Mouse (Mus musculus) lung, postnatal 14 days (tissue): ENCODE results near the gene Gm10271.
A peak's percentile ranks its signal among the peaks of the same experiment; 100 is the strongest.

Experiments used
- DNase-seq: peaks from one replicate; pipeline ENCODE4 v3.0.0; 2021

Gene Gm10271

GRCm38 (mm10) chr10:116977858-116978257 is 5.4 kb upstream of the Gm10271 start:
- no peak for DNase-seq

DNA sequence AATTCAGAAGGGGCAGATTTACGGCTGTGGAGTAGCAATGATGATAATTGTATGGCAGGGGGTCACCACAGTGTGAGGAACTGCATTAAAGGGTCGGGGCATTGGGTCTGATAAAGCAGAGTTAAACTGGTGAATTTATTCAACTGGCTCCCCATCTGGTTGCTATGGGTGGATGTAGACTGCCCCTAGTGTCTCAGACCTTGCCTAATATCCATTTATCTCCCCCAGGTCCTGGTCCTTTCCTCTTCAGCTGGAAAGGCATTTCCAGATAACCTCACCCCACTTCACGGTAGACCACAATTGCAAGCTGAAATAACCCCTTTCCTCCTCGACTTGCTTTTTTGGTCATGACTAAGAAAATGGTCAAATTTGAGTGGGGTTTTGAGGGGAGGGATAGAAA is 5.0 kb upstream of the Gm10271 start:
- DNase-seq = no peak

GRCm38 (mm10) chr10:116968741-116969140 is 3.7 kb downstream of the Gm10271 start:
- no peak for DNase-seq

DNA sequence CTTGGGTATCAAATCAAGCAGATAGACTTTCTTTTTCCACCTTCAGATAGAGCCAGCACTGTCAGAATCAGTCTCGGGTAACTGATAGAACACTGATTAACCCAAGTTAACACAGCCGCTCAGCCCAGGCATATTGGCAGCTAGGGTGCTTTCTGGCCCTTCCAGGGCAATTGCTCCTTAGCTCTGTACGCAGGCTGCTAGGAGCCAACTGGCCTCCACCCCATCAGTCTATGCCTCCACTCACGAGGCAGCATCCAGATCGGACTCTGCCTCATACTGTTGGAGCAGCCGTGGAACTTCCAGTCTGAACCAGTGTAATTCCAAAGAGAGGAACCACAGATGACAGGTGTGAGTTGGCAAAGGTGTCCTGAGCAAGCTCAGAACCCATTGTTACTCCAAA is 6.3 kb downstream of the Gm10271 start:
- DNase-seq = peak; percentile 21

DNA sequence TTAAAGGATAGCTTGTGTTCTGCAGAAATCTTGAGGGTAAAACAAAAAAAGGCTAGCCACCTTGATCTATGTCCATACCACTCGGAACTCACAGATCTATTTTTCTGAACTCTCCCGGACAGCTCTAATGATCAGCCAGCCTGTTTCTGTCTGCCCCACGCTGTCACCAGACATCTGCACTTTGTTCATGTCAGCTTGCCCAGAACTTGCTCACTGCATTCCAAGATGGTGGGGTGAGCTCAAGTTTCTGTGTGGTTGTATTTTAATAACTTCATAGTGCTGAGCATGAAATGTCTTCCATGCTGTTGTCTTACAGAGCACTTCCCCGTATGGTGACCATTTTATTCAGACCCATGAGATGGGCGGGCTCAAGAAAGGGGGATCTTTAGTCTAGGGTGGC is 7.1 kb downstream of the Gm10271 start:
- DNase-seq = peak; percentile 72

- DNase-seq = no peak
Observed at GRCm38 (mm10) chr10:116964571-116964970, 7.8 kb downstream of the Gm10271 start.

GRCm38 (mm10) chr10:116964084-116964483 is 8.3 kb downstream of the Gm10271 start:
- no peak for DNase-seq

- peak; percentile 26 for DNase-seq
Observed at GRCm38 (mm10) chr10:116962803-116963202, 9.6 kb downstream of the Gm10271 start.

GRCm38 (mm10) chr10:116962152-116962551 is 10.3 kb downstream of the Gm10271 start:
- no peak for DNase-seq

DNA sequence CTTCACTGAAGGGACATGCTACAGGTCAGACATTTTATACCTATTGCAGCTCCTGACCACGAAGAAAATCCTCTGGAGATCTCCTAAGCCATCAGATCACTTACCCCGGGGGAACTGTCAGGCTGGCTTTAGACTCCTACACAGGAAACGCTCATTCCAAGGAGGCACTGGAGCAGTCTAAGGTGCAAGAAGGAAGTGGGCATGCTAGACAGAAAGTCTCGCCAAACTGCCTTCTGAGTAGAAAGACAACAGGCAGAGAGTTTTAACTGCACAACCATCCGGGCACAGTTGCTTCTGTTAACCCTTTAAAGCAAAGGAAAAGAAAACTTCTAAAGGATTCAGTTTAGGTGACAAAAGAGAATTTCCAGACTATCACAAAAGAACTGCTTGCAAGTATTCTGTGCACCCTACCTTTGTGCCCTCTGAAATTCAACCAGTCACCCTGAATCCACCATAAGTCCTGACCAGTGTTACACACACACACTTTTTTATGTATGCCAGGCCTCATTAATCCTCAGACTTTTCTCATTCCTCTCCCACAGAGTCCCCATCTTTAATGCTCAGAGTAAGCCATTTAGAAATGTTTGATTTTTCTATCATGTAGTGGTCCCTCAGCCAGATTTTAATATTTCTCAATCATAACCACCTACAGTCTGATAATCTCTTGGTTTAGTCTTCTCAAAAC is 14.4 kb downstream of the Gm10271 start:
- no peak for DNase-seq

DNA sequence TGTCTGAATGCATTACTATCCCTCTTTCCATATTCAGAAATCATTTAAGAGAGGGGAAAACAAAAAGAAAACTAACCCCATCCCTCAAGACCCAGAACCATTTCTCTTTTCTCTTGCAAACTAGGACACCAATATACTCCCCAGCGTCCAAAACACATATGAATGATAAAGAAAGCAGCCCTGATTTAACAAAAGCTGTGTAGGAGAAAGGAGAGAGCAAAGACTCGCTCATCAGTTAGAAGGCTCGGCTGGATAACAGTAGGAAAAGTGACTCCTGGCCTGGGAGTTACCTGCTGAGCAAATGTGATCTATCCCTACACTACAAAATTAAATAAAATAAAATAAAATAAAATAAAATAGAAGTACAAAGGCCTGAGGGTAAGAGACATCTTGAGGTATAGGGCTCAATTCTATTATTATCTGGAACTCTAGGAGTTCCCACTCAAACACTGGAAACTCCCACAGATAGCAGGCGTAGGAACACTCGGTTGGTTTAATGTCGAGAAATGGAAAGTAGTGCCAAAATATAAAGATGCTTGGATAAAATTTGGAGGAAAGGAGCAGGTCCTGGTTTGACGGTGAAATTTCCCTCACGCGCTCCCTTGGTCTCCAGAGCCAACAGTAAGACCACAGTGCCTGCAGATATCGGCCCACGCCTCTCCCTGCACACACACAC is 15.8 kb downstream of the Gm10271 start:
- no peak for DNase-seq

DNA sequence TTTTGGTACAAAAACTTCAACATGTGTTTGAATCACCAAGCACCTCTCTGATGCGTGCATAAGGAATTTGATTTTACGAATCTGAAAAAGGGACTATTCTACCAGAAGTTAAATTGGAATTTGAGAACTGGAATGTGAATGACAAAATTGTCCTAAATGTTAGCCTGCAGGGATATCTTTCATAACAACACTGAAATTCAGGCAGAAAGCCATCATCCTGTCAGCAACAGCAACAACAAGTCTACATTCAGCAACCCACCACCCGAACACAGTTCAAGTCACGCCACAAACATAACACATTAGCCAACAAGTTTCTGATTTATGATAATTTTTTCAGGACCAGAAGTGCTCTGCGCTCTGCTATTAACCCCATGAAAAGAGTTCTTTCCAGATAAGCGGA is 17.2 kb downstream of the Gm10271 start:
- DNase-seq = peak; percentile 20

GRCm38 (mm10) chr10:116950886-116951285 is 21.5 kb downstream of the Gm10271 start:
- no peak for DNase-seq

DNA sequence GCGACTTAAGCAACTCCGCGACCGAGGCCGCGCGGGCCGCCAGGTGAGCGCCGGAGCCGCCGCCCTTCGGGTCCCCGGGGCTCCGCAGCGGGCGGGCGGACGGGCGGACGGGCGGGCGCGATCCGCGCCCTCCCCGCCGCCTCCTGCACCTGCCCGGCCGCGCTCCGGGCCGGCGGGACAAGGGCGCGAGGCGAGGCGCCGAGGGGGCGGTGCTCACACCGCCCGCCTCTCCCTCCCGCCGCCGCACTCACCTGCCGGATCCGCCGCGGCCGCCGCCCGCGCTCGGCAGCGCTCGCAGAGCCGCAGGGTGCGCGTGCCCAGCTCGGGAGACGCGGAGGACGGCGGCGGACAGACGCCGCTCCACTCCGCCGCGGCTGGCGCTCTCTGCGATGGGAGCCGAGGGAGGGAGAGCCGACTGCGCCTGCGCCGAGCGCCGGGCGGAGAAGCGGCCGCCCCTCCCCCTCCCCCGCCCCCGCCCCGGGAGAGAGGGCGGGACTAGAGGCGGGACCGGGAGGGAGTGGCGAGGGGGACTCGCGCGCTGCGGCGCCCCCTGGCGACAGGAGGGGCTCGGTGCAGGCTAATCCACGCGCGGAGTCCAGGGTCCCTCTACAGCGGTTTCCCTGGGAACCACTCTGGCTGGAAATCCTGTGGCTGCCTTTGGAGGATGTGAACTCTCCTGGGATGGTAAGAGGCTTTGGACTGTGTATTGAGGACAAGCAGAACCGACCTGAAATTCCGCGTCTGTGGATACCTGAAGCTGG is 22.2 kb downstream of the Gm10271 start, which contains the start of gene Rab3ip:
Rab3ip (minus strand) TSS at position 761 of the 761 bp plus-strand sequence.
- DNase-seq = peak; percentile 93

- DNase-seq = peak; percentile 18
Observed at GRCm38 (mm10) chr10:116949111-116950008, 23.0 kb downstream of the Gm10271 start.

DNA sequence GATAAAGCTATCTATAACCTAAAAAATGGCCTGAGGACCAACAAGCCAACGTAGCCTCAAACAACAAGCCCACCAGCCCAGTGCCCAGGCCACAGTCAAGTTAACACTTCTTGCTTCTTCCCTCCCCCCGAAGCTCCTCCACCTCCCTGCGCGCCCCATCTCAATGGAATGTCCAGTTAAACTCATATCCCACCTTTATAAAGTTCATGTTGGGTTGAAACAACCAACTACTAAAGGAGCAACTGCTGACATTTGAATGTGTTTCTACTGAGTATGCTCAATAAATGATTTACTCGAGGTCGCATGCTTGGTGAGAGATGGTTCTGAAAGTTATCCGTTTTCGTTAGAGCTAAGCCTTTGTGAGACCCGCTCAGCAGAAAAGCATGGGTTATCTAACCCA is 24.0 kb downstream of the Gm10271 start:
- DNase-seq = no peak

GRCm38 (mm10) chr10:116944940-116945339 is 27.5 kb downstream of the Gm10271 start:
- no peak for DNase-seq

DNA sequence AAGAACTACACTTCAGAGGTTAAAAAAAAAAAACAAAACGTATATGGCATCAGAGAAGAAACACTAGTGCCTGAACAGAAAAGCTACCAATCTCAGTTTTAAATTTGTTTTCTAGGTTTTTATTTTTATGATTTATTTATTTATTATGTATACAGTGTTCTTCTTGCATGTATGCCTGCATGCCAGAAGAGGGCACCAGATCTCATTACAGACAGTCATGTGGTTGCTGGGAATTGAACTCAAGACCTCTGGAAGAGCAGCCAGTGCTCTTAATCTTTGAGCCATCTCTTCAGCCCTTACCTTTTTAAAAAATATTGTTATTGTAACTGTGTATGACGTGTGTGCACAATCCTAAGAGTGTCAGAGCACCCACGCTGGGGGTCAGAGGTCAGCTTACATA is 28.3 kb downstream of the Gm10271 start:
- no peak for DNase-seq

DNA sequence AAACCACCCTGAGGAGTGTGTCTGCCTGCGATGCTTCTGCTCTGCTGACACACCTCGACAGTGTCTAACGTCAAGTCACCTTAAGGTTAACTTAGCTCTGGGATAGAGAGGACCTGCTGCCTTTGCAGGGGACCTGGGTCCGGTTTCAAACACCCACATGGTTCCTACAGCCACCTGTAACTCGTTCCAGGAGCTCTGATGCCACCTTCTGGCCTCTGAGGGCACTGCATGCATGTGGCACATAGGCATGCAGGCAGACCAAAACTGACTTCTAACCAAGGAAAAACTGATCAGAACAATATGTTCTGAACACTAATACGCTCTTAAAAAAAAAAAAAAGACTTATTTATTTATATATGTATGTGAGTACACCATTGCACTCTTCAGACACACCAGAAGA is 29.4 kb downstream of the Gm10271 start:
- peak; percentile 28 for DNase-seq

DNA sequence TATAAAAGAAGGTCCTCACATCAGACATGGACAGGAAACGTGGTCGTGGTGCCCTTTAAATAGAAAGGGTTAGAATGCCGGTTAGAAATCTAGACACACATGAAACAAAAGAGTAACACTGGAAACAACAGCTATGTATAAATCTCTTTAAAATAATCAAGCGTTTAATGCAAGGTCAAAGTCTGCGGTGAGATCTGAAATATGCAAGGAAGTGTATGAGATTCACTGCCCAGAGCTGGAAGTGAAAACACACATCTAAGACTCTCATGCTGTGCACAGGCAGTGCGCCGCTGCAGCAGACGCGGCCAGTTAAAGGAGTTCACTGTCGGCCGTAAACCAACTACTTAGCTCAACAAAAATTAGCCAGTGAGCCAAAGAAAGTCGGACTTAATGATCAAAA is 37.4 kb downstream of the Gm10271 start:
- DNase-seq = no peak

GRCm38 (mm10) chr10:116933794-116934193 is 38.6 kb downstream of the Gm10271 start:
- DNase-seq = no peak

DNA sequence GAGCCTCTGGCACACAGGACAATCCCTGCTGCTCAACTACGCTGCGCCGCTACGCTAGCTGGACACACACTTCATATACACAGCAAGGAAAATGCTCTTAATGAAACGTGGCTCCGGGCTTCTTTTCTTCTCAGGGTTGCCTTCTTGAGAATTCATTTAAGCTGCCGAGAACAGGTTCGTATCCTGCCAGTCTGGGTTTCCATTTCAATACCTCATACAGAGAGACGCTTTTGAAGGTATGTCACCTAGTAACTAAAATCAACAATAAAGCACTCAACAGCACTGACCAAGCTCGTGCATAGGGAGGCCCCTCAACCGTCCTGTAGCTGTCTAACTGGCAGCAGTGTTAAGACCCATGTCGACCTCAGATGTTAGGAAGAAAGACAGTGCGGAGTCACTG is 40.0 kb downstream of the Gm10271 start:
- no peak for DNase-seq
